Mouse (Mus musculus) embryo, embryonic 11.5 days (tissue): Measurements from ENCODE around the gene E030025P04Rik.

Source experiments
- DNase-seq: peaks from one replicate; pipeline ENCODE4 v3.0.0-alpha.2; 2012; ENCODE audit warnings: low read depth, low spot score

E030025P04Rik gene

DNA sequence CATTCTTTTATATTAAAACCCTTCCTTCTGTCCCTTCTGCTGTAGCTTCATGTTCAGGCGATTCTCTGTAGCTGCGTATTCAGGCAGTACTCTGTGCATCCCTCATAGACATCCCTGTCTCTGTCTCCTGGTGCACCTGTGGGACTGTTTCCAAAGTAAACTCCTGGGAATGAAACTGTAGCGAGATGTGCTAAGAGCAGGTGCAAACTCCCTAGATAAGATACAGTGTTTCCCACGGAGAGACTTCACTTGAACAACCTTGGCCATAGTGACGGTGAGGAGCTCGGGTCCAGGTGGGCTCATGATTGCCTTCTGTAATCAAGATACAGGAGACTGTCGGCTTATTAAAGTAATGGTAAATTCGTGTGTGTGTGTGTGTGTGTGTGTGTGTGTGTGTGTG is 41.5 kb downstream of the E030025P04Rik start:
- no peak for DNase-seq

DNA sequence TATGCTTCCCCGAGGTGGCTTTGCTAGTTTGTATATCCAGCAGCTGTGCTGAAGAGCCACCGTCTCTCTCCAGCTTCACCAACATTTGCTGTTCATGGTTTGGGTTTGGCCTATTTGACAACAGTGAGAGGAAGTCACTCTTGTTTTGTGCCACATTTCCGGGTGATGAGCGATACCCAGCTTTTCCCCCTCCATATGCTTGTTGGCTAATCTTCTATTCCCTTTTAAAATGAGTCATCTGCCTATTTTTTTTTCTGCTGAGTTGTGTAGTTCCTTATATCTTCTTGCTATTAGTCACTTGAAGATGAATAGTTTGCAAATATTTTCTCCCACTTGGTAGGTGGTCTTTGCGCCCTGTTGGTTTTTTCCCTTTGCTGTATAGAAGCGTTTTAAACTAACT is 43.9 kb downstream of the E030025P04Rik start:
- DNase-seq: no peak

DNA sequence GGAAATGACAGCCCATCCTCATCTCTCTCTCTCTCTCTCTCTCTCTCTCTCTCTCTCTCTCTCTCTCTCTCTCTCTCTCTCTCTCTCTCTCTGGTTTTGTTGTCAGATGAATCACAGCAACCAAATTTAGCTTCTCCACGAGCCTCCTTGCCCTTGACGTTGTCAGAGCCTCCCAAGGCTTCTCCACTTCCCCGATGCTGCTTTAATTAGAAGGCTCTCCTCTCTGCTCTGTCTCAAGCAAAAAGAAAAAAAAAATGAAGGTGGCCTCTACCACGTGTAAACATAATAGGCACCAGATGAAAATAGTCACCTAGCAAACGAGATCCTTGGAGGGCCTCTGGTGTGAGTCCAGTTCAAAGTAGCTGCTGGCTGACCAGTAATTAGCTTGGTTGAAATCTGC is 52.3 kb downstream of the E030025P04Rik start:
- no peak for DNase-seq
